Mouse (Mus musculus) CH12.LX (cell line): ENCODE data around the gene Olfr1065.

ENCODE experiments used
- CTCF ChIP-seq, 2 experiments: IDR thresholded peaks in 1 of 2; conservative IDR thresholded peaks in 1 of 2; 2 replicates each; pipeline ENCODE4 v1.5.1; 2011 to 2012; ENCODE audit warnings: low read depth in 2 of 2, low read length in 2 of 2, improper control_type of control experiment in 1 of 2, inconsistent platforms in 1 of 2, mild to moderate bottlenecking in 1 of 2, moderate library complexity in 1 of 2
- GABPA ChIP-seq: IDR thresholded peaks from 2 replicates; pipeline ENCODE4 v1.6.1; 2012; ENCODE audit warnings: low read depth, low read length, improper control_type of control experiment, inconsistent platforms; ENCODE audit not compliant: insufficient replicate concordance
- POLR2A ChIP-seq: IDR thresholded peaks from 2 replicates; pipeline ENCODE4 v1.6.1; 2011; ENCODE audit warnings: low read depth, mild to moderate bottlenecking, improper control_type of control experiment, low read length
- RCOR1 ChIP-seq: conservative IDR thresholded peaks from 2 replicates; pipeline ENCODE4 v1.6.1; 2012; ENCODE audit warnings: low read depth, mild to moderate bottlenecking, inconsistent platforms, low read length, improper control_type of control experiment
- SMC3 ChIP-seq: IDR thresholded peaks from 2 replicates; pipeline ENCODE4 v1.6.1; 2011; ENCODE audit warnings: low read depth, low read length, improper control_type of control experiment
- TCF12 ChIP-seq: IDR thresholded peaks from 2 replicates; pipeline ENCODE4 v1.6.1; 2014; ENCODE audit warnings: low read depth, mild to moderate bottlenecking, inconsistent platforms, low read length, improper control_type of control experiment
- UBTF ChIP-seq: IDR thresholded peaks from 2 replicates; pipeline ENCODE4 v1.6.1; 2012; ENCODE audit warnings: low read depth, mild to moderate bottlenecking, inconsistent platforms, low read length, improper control_type of control experiment, moderate library complexity
- USF2 ChIP-seq: conservative IDR thresholded peaks from 2 replicates; pipeline ENCODE4 v1.6.1; 2011; ENCODE audit warnings: low read depth, low read length, improper control_type of control experiment

DNA sequence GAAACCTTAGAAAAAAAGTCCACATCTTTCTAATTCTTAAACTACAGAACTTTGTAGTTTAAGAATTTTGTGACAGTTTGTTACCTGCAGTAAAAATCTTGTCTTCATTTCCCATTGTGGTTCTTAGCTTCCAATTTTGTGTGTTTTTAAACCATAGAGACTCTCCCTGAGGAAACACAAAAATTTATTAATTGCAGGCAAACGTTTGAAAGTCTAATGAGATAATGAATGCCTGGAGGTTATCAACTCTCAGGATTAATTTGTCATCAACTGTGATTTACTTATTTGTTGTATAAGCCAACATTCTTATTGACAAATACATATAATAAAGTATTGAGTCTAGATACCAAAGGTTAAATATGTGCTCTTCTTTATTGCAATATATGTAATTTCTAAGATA is 36.9 kb upstream of the Olfr1065 start, which contains the start of gene Olfr228:
- no peak for TF ChIP-seq CTCF (conservative IDR thresholded peaks at IDR 0.05 in 1 of 2, IDR thresholded peaks at IDR 0.05 in 1 of 2; ENCODE audit: low read depth in 2 of 2, low read length in 2 of 2)
- no peak for TF ChIP-seq POLR2A
- no peak for TF ChIP-seq USF2
- no peak for TF ChIP-seq GABPA
- TF ChIP-seq TCF12: no peak
- no peak for TF ChIP-seq RCOR1
- no peak for TF ChIP-seq SMC3
- no peak for TF ChIP-seq UBTF
